Mouse (Mus musculus): ENCODE results near the gene Atxn7.

- TF ChIP-seq EP300 (IDR thresholded peaks at IDR 0.05; ENCODE audit: low read depth) (no peak), CTCF (IDR thresholded peaks at IDR 0.05; ENCODE audit: low read depth) (no peak)
Observed at GRCm38 (mm10) chr14:14013252-14013711, 52.0 kb downstream of the Atxn7 start.
